Mouse (Mus musculus) hindbrain, embryonic 10.5 days (tissue): ENCODE results near the gene Myo1g. TPM values are rescaled to one million over a fixed set of nuclear protein-coding genes. Genes with fewer than 3 reads are reported as not detected.

Source experiments
- DNase-seq: peaks from one replicate; pipeline ENCODE4 v3.0.0-alpha.2; 2017; ENCODE audit warnings: low spot score
- H3K27ac ChIP-seq: fragments of 300-500 bp; sonication (generic); 2 replicates; pipeline ENCODE4 v1.5.1; 2016; ENCODE audit warnings: mild to moderate bottlenecking, moderate library complexity
- H3K27me3 ChIP-seq: fragments of 300-500 bp; sonication (generic); 2 replicates; pipeline ENCODE4 v1.6.1; 2016; ENCODE audit warnings: mild to moderate bottlenecking; ENCODE audit not compliant: poor library complexity, insufficient read depth, severe bottlenecking
- H3K36me3 ChIP-seq: fragments of 300-500 bp; sonication (generic); 2 replicates; pipeline ENCODE4 v1.6.1; 2016; ENCODE audit warnings: mild to moderate bottlenecking, moderate library complexity
- H3K4me1 ChIP-seq: fragments of 300-500 bp; sonication (generic); replicated peaks from 2 replicates; pipeline ENCODE4 v1.6.1; 2016; ENCODE audit warnings: mild to moderate bottlenecking
- H3K4me3 ChIP-seq: fragments of 300-500 bp; sonication (generic); 2 replicates; pipeline ENCODE4 v1.5.1; 2016; ENCODE audit warnings: mild to moderate bottlenecking, moderate library complexity
- H3K9me3 ChIP-seq: fragments of 300-500 bp; sonication (generic); 2 replicates; pipeline ENCODE4 v1.6.1; 2016; ENCODE audit warnings: mild to moderate bottlenecking, moderate library complexity
- WGBS: fragments of 180-500 bp; shearing (Covaris S2); methylation state at CpG from one replicate; pipeline ENCODE4 v1.1.7; 2016; 5-methylcytosine and 5-hydroxymethylcytosine counted together
- polyA plus RNA-seq: library from polyadenylated mRNA; unstranded; fragments of >200 nt; fragmentation: Nextera tagmentation; extraction: Ambion mirVana; gene quantifications from 2 replicates; pipeline ENCODE4 v1.2.1, GENCODE M21; 2016

Myo1g gene
- polyA plus RNA-seq, 1 experiment from 2014 or later = 1.1 TPM

GRCm38 (mm10) chr11:6502506-6502905, 18.3 kb downstream of the Myo1g start:
- Histone ChIP-seq H3K4me3 (no peak overlapping the region), H3K36me3 (no peaks in the 10 kb centered on the region), H3K9me3 (no peaks in the 10 kb centered on the region), H3K27ac (no peak overlapping the region), H3K27me3 (no peaks in the 10 kb centered on the region), H3K4me1 (0 out of 2 replicates have a peak, but pooled peaks cover 4% of the 10 kb centered on the region)
- no peak for DNase-seq
- WGBS = 93% methylated on average over 2 of the region's 2 CpGs

GRCm38 (mm10) chr11:6497311-6497948, 23.3 kb downstream of the Myo1g start:
- Histone ChIP-seq H3K36me3 (no peaks in the 10 kb centered on the region), H3K27ac (no peak overlapping the region), H3K27me3 (no peaks in the 10 kb centered on the region), H3K4me1 (no peaks in the 10 kb centered on the region), H3K4me3 (no peak overlapping the region), H3K9me3 (no peaks in the 10 kb centered on the region)
- no peak for DNase-seq
- 85% methylated on average over 12 of the region's 12 CpGs for WGBS

- no peak overlapping the region for H3K27ac ChIP-seq
- H3K4me1 ChIP-seq = peaks cover 18% of the 10 kb centered on the region
- H3K27me3 ChIP-seq = no peaks in the 10 kb centered on the region
- H3K4me3 ChIP-seq = no peak overlapping the region
- DNase-seq = peak; percentile 20
- H3K9me3 ChIP-seq = no peaks in the 10 kb centered on the region
- 65% methylated on average over 6 of the region's 6 CpGs for WGBS
- H3K36me3 ChIP-seq = no peaks in the 10 kb centered on the region
These were observed 30.9 kb downstream of the Myo1g start for GRCm38 (mm10) chr11:6489691-6490503.

GRCm38 (mm10) chr11:6489257-6489656, 31.5 kb downstream of the Myo1g start:
- peak; percentile 13 for DNase-seq
- Histone ChIP-seq H3K36me3 (no peaks in the 10 kb centered on the region), H3K4me1 (peaks cover 24% of the 10 kb centered on the region), H3K27me3 (no peaks in the 10 kb centered on the region), H3K9me3 (no peaks in the 10 kb centered on the region), H3K27ac (no peak overlapping the region), H3K4me3 (no peak overlapping the region)
- WGBS = 78% methylated on average over 7 of the region's 7 CpGs

- H3K4me3 ChIP-seq = no peak overlapping the region
- no peak overlapping the region for H3K27ac ChIP-seq
- no peaks in the 10 kb centered on the region for H3K36me3 ChIP-seq
- H3K27me3 ChIP-seq = no peaks in the 10 kb centered on the region
- peaks cover 25% of the 10 kb centered on the region for H3K4me1 ChIP-seq
- WGBS = 96% methylated on average over 5 of the region's 5 CpGs
- DNase-seq = no peak
- no peaks in the 10 kb centered on the region for H3K9me3 ChIP-seq
These were observed 32.6 kb downstream of the Myo1g start for GRCm38 (mm10) chr11:6488041-6488684.

- no peaks in the 10 kb centered on the region for H3K36me3 ChIP-seq
- DNase-seq = no peak
- H3K4me1 ChIP-seq = peaks cover 25% of the 10 kb centered on the region
- H3K4me3 ChIP-seq = no peak overlapping the region
- no peaks in the 10 kb centered on the region for H3K9me3 ChIP-seq
- 62% methylated on average over 7 of the region's 7 CpGs for WGBS
- H3K27ac ChIP-seq = no peak overlapping the region
- no peaks in the 10 kb centered on the region for H3K27me3 ChIP-seq
These were observed 33.3 kb downstream of the Myo1g start for GRCm38 (mm10) chr11:6487496-6487895.

GRCm38 (mm10) chr11:6486916-6487315, 33.8 kb downstream of the Myo1g start:
- Histone ChIP-seq H3K4me1 (peaks cover 25% of the 10 kb centered on the region), H3K27me3 (no peaks in the 10 kb centered on the region), H3K9me3 (no peaks in the 10 kb centered on the region), H3K27ac (no peak overlapping the region), H3K36me3 (no peaks in the 10 kb centered on the region), H3K4me3 (no peak overlapping the region)
- 64% methylated on average over 6 of the region's 6 CpGs for WGBS
- no peak for DNase-seq

GRCm38 (mm10) chr11:6484244-6484959, 36.4 kb downstream of the Myo1g start:
- DNase-seq = no peak
- H3K36me3 ChIP-seq = no peaks in the 10 kb centered on the region
- H3K4me1 ChIP-seq = peaks cover 18% of the 10 kb centered on the region
- no peaks in the 10 kb centered on the region for H3K9me3 ChIP-seq
- H3K4me3 ChIP-seq = no peak overlapping the region
- H3K27ac ChIP-seq = no peak overlapping the region
- H3K27me3 ChIP-seq = no peaks in the 10 kb centered on the region
- WGBS = 59% methylated on average over 3 of the region's 3 CpGs

- 87% methylated on average over 2 of the region's 2 CpGs for WGBS
- H3K36me3 ChIP-seq = no peaks in the 10 kb centered on the region
- no peak for DNase-seq
- no peak overlapping the region for H3K27ac ChIP-seq
- no peaks in the 10 kb centered on the region for H3K27me3 ChIP-seq
- peaks cover 16% of the 10 kb centered on the region for H3K4me1 ChIP-seq
- no peaks in the 10 kb centered on the region for H3K9me3 ChIP-seq
- H3K4me3 ChIP-seq = no peak overlapping the region
These were observed 37.7 kb downstream of the Myo1g start for GRCm38 (mm10) chr11:6483103-6483502.

- H3K4me1 ChIP-seq = peaks cover 17% of the 10 kb centered on the region
- H3K4me3 ChIP-seq = no peak overlapping the region
- no peaks in the 10 kb centered on the region for H3K9me3 ChIP-seq
- H3K27ac ChIP-seq = no peak overlapping the region
- H3K36me3 ChIP-seq = no peaks in the 10 kb centered on the region
- 82% methylated on average over 6 of the region's 6 CpGs for WGBS
- no peaks in the 10 kb centered on the region for H3K27me3 ChIP-seq
- DNase-seq = no peak
These were observed 39.0 kb downstream of the Myo1g start for GRCm38 (mm10) chr11:6481669-6482185.

- Histone ChIP-seq H3K4me1 (peaks cover 17% of the 10 kb centered on the region), H3K9me3 (no peaks in the 10 kb centered on the region), H3K4me3 (no peak overlapping the region), H3K27ac (no peak overlapping the region), H3K27me3 (no peaks in the 10 kb centered on the region), H3K36me3 (no peaks in the 10 kb centered on the region)
- WGBS = 85% methylated on average over 13 of the region's 13 CpGs
- no peak for DNase-seq
These were observed 39.9 kb downstream of the Myo1g start for GRCm38 (mm10) chr11:6480681-6481405.

- 78% methylated on average over 7 of the region's 7 CpGs for WGBS
- peaks cover 13% of the 10 kb centered on the region for H3K4me1 ChIP-seq
- no peaks in the 10 kb centered on the region for H3K36me3 ChIP-seq
- H3K4me3 ChIP-seq = no peak overlapping the region
- no peak for DNase-seq
- no peaks in the 10 kb centered on the region for H3K9me3 ChIP-seq
- H3K27me3 ChIP-seq = no peaks in the 10 kb centered on the region
- no peak overlapping the region for H3K27ac ChIP-seq
These were observed 40.6 kb downstream of the Myo1g start for GRCm38 (mm10) chr11:6480191-6480590.
